Mouse (Mus musculus) right cerebral cortex, adult 2 months (tissue): ENCODE results near the gene Slc35e3.

Experiments
- DNase-seq, 2 experiments: peaks; one replicate each; pipeline ENCODE4 v3.0.0; 2021 to 2022; ENCODE audit warnings: low spot score in 2 of 2

The Slc35e3 gene

GRCm38 (mm10) chr10:117683734-117684037, 62.5 kb downstream of the Slc35e3 start:
- DNase-seq = no peak
